Mouse (Mus musculus) testis, postnatal 10 days (tissue): Measurements from ENCODE around the gene Vamp2.
A peak's percentile ranks its signal among the peaks of the same experiment; 100 is the strongest.

Source experiments
- DNase-seq: peaks from one replicate; pipeline ENCODE4 v3.0.0; 2021; ENCODE audit warnings: low spot score

Gene Vamp2

DNA sequence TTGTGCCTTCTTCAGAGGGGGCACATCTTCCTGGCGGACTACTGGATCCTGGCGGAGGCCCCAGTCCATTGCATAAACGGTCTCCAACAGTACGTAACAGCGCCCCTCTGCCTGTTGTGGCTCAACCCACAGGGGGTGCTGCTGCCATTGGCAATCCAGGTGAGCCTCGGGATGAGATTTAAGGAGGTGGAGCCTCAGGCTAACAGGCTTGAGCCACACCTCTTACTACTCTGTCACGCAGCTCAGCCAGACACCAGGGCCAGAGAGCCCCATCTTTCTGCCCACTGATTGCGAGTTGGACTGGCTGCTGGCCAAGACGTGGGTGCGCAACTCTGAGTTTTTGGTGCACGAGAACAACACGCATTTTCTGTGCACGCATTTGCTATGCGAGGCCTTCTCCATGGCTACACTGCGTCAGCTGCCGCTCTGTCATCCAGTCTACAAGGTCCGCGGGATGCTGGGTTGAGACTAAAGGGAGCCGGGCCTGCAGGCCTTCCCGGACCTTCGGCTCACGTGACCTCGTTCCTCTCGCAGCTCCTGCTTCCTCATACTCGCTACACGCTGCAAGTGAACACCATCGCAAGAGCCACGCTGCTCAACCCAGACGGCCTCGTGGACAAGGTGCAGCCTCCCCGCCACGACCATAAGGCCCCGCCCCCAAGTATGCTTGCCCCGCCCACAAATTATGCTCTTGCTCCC, 45.8 kb downstream of the Vamp2 start:
- DNase-seq, result peak; percentile 82

DNA sequence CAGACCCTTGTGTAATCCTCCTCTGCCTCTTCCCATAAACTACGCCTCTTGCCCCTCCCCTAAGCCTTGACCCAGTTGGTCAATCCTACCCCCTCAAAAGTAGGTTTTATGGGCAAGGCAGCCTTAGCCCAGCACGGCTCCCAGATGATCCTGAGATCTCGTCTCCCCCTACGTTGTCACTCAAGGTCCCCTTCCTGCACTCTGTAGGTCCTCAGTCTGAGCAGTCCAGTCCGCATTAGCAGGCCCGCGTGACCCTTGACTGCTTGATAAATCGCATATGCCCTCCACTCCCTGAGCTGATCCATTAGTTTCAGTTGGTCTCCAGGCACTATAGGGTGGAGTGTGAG, 46.3 kb downstream of the Vamp2 start:
- DNase-seq, result no peak

DNA sequence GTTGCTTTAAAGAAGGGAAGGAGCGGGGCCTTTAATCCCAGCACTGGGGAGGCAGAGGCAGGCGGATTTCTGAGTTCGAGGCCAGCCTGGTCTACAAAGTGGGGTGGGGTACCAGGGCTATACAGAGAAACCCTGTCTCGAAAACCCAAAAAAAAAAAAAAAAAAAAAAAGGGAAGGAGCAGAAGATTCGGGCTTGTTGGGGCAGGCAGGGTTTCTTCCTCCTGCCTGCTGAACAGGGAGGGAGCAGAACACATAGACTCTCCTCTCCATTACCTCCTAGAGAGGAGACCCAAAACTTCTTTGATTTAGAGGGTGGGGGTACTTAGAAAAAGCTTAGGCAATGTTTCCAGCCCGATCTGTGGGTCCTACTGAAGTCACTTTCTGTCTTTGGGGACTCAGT, 47.1 kb downstream of the Vamp2 start:
- no peak for DNase-seq
